Mouse (Mus musculus) bone marrow macrophage, adult 2 months (primary cell): ENCODE results near the gene Ifrd2.

ENCODE experiments used
- CTCF ChIP-seq: IDR thresholded peaks from 2 replicates; pipeline ENCODE4 v1.5.1; 2012; ENCODE audit warnings: low read depth, mild to moderate bottlenecking, low read length, moderate library complexity
- POLR2A ChIP-seq: IDR thresholded peaks from 2 replicates; pipeline ENCODE4 v1.6.1; 2012; ENCODE audit warnings: mild to moderate bottlenecking, low read depth, low read length, borderline replicate concordance

- TF ChIP-seq CTCF (no peak), POLR2A (no peak)
Observed at GRCm38 (mm10) chr9:107542352-107542686, 45.1 kb upstream of the Ifrd2 start.
